8 mouse cellular contexts compared by ENCODE assay signal in the genomic region with DNA sequence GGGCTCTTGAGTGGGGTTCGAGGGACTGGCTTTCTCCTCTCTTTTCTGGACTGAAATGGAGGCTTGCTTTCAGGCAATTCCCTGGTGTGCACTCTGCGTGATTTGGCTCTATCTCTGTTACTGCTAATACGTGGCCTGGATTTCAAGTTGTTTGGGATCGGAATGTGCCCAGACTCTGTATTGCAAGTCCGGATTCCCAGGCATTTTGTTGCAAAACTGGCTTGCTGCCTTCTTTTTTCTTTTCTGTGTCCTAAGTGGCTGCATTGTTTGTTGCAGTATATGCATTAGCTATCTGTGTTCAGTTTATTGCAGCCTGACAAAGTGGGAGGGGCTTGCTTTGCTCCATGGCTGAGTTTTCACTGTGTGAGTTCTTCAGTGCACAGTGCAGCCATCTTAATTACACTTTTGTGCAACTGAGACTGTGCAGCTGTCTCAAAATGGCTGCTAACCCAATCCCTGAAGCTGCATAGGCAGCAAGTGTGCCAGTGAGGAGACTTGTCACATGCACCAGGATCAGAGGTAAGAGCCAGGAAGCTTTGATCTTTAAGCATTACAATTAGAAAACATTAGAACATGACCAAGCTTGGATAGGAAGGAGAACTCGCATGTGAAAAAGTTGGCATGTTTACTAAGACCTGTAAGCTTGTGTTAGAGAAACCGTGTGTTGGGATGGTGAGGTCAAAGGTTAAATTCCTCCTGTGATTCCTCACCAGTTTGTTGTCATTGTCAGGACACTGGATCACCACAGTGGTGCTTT. TPM values are rescaled to one million over a fixed set of nuclear protein-coding genes. Genes with fewer than 3 reads are reported as not detected.
DNase-seq lines count a peak whose midpoint lies in the region; ATAC-seq lines count a peak whose summit lies in the region.

No protein-coding gene starts in this region.

- H3K4me1 ChIP-seq in embryonic facial prominence, embryonic 11.5 days (ENCODE audit: control insufficient read depth, insufficient read depth, low read length): no peaks in the 10 kb centered on the region
- peaks cover 7% of the 10 kb centered on the region for H3K4me1 ChIP-seq in intestine, embryonic 16.5 days (ENCODE audit: control insufficient read depth, insufficient read depth, low read length)

- intact Hi-C loops in left cerebral cortex, postnatal 25 days (cut with DNase I): loop anchor here (5.0 to 10.0 kb wide), 2 partner anchors 65 to 272 kb away; a partner anchor contains a TSS

- peak overlapping the region; percentile 70 for H3K27ac ChIP-seq in embryonic facial prominence, embryonic 11.5 days (replicated peaks; ENCODE audit: low read depth, low read length)
- H3K27ac ChIP-seq in intestine, embryonic 16.5 days (ENCODE audit: low read length): peak overlapping the region; percentile 78

- ATAC-seq in embryonic facial prominence, embryonic 11.5 days (replicated peaks; ENCODE audit: insufficient number of reproducible peaks, low FRiP score, low TSS enrichment, low read depth): peak; percentile 87
- ATAC-seq in intestine, embryonic 16.5 days: peak; percentile 91
- ATAC-seq in megakaryocyte-erythroid progenitor cell, adult 5-6 weeks (replicated peaks; ENCODE audit: low FRiP score, low TSS enrichment, poor library complexity, severe bottlenecking): peak; percentile 48

- WGBS in embryonic facial prominence, embryonic 11.5 days: 11% methylated on average over 7 of the region's 7 CpGs
- WGBS in intestine, embryonic 16.5 days: 12% methylated on average over 7 of the region's 7 CpGs

- H3K36me3 ChIP-seq in embryonic facial prominence, embryonic 11.5 days (replicated peaks; ENCODE audit: control insufficient read depth, insufficient read depth, low read depth, low read length): peaks cover 4% of the 10 kb centered on the region
- H3K36me3 ChIP-seq in intestine, embryonic 16.5 days (ENCODE audit: control insufficient read depth, insufficient read depth, low read length): peaks cover 5% of the 10 kb centered on the region; the same call in 1 of the 2 replicates

- H3K4me2 ChIP-seq in embryonic facial prominence, embryonic 11.5 days (ENCODE audit: low read depth, low read length): peak overlapping the region; percentile 25
- H3K4me2 ChIP-seq in intestine, embryonic 16.5 days (ENCODE audit: low read depth, low read length): no peak overlapping the region

- H3K27me3 ChIP-seq in embryonic facial prominence, embryonic 11.5 days (ENCODE audit: control insufficient read depth, insufficient read depth, low read length): no peaks in the 10 kb centered on the region
- no peaks in the 10 kb centered on the region for H3K27me3 ChIP-seq in intestine, embryonic 16.5 days (replicated peaks; ENCODE audit: control insufficient read depth, insufficient read depth, low read length)

- peak; percentile 96 for DNase-seq in 416B (ENCODE audit: low read depth)
- peak; percentile 87 for DNase-seq in adrenal gland, postnatal 10 days
- peak; percentile 91 for DNase-seq in embryonic facial prominence, embryonic 11.5 days (ENCODE audit: low spot score)
- DNase-seq in gastrocnemius, postnatal 4 days (ENCODE audit: low spot score in 2 of 2): peak; percentile 28 to 74
- peak; percentile 75 to 83 for DNase-seq in left cerebral cortex, postnatal 25 days (ENCODE audit: low spot score in 2 of 2)
- DNase-seq in skeletal muscle tissue, adult 2 months (ENCODE audit: low read depth, low spot score): peak; percentile 74

- 0 out of 2 replicates have a peak overlapping the region, but pooled peaks have one; percentile 22 for H3K9ac ChIP-seq in embryonic facial prominence, embryonic 11.5 days (replicated peaks; ENCODE audit: low read length)
- H3K9ac ChIP-seq in intestine, embryonic 16.5 days (ENCODE audit: low read depth, low read length): no peak overlapping the region

- H3K4me3 ChIP-seq in embryonic facial prominence, embryonic 11.5 days (ENCODE audit: low read depth, low read length): no peak overlapping the region
- peak overlapping the region; percentile 9; the same call in 1 of the 2 replicates for H3K4me3 ChIP-seq in intestine, embryonic 16.5 days (ENCODE audit: low read length)

- no peaks in the 10 kb centered on the region for H3K9me3 ChIP-seq in embryonic facial prominence, embryonic 11.5 days (replicated peaks; ENCODE audit: control insufficient read depth, low read length)
- H3K9me3 ChIP-seq in intestine, embryonic 16.5 days (ENCODE audit: control insufficient read depth, low read length): no peaks in the 10 kb centered on the region

RNA-seq across cellular contexts. Expression of a gene that starts 26.7 kb away (rescaled TPM):
- 100 to 1,000 TPM in 1 of 2 experiments, 10 to 100 TPM in 1; 63.7 to 105 TPM for total RNA-seq in adrenal gland, postnatal 10 days (2021)
- polyA plus RNA-seq in embryonic facial prominence, embryonic 11.5 days (2014; fragmentation: Nextera tagmentation; extraction: Ambion mirVana): 41.1 and 43.5 TPM in 2 replicates
- total RNA-seq in gastrocnemius, postnatal 4 days (2021): 100 to 1,000 TPM in 1 of 2 experiments, 10 to 100 TPM in 1; 85.1 to 102 TPM
- 17.6 and 21.0 TPM in 2 replicates for polyA plus RNA-seq in intestine, embryonic 16.5 days (2015; fragmentation: Nextera tagmentation; extraction: Ambion mirVana)
- 100 to 1,000 TPM; 108 to 125 TPM for total RNA-seq in left cerebral cortex, postnatal 25 days (2021)
- total RNA-seq in megakaryocyte-erythroid progenitor cell, adult 5-6 weeks (2014; fragmentation: Nextera tagmentation): 121 and 135 TPM in 2 replicates
- total RNA-seq in megakaryocyte-erythroid progenitor cell, adult 5-6 weeks (2017): 50.3 and 61.7 TPM in 2 replicates
